ENCODE assay signal across 21 mouse cellular contexts in genomic region chr13:32601315-32601714, GRCm38 (mm10).
DNase-seq lines count a peak whose midpoint lies in the region; ATAC-seq lines count a peak whose summit lies in the region.
"Had no signal": no experiment of that assay in that cellular context is flagged by ENCODE, and none has a peak within 500 bp of the region (broad histone marks: within the 10 kb centered on the region; RNA-seq: fewer than 3 reads in every experiment).

No protein-coding gene starts in this region.

- no peak overlapping the region for H3K9ac ChIP-seq in embryonic facial prominence, embryonic 11.5 days (replicated peaks; ENCODE audit: low read length)
- no peak overlapping the region for H3K9ac ChIP-seq in limb, embryonic 15.5 days
- H3K9ac ChIP-seq: forebrain, embryonic 13.5 days; heart, embryonic 13.5 days; hindbrain, embryonic 12.5 days; liver, postnatal 0 days; neural tube, embryonic 12.5 days had no signal

- H3K4me3 ChIP-seq in embryonic facial prominence, embryonic 11.5 days (ENCODE audit: low read depth, low read length), result no peak overlapping the region
- no peak overlapping the region for H3K4me3 ChIP-seq in limb, embryonic 15.5 days
- H3K4me3 ChIP-seq: forebrain, embryonic 13.5 days; heart, embryonic 13.5 days; hindbrain, embryonic 12.5 days; neural tube, embryonic 12.5 days had no signal

- no peak overlapping the region for H3K4me2 ChIP-seq in embryonic facial prominence, embryonic 11.5 days (ENCODE audit: low read depth, low read length)
- H3K4me2 ChIP-seq in limb, embryonic 15.5 days, result no peak overlapping the region
- H3K4me2 ChIP-seq: forebrain, embryonic 13.5 days; heart, embryonic 13.5 days; hindbrain, embryonic 12.5 days; neural tube, embryonic 12.5 days had no signal

- H3K4me1 ChIP-seq in embryonic facial prominence, embryonic 11.5 days (ENCODE audit: control insufficient read depth, insufficient read depth, low read length), result no peaks in the 10 kb centered on the region
- peaks cover 8% of the 10 kb centered on the region for H3K4me1 ChIP-seq in limb, embryonic 15.5 days
- H3K4me1 ChIP-seq: forebrain, embryonic 13.5 days; heart, embryonic 13.5 days; hindbrain, embryonic 12.5 days; neural tube, embryonic 12.5 days had no signal

- H3K27ac ChIP-seq in embryonic facial prominence, embryonic 11.5 days (replicated peaks; ENCODE audit: low read depth, low read length), result no peak overlapping the region
- peak overlapping the region; percentile 80 for H3K27ac ChIP-seq in limb, embryonic 15.5 days
- H3K27ac ChIP-seq: forebrain, embryonic 13.5 days; heart, embryonic 13.5 days; hindbrain, embryonic 12.5 days; neural tube, embryonic 12.5 days had no signal

- H3K9me3 ChIP-seq in embryonic facial prominence, embryonic 11.5 days (replicated peaks; ENCODE audit: control insufficient read depth, low read length), result no peaks in the 10 kb centered on the region
- no peaks in the 10 kb centered on the region for H3K9me3 ChIP-seq in limb, embryonic 15.5 days
- H3K9me3 ChIP-seq: forebrain, embryonic 13.5 days; heart, embryonic 13.5 days; hindbrain, embryonic 12.5 days; neural tube, embryonic 12.5 days had no signal

- DNase-seq in heart, adult 8-10 months (ENCODE audit: low spot score), result peak; percentile 7
- DNase-seq in heart, postnatal 25 days (ENCODE audit: low spot score), result no peak
- peak; percentile 42 for DNase-seq in embryonic facial prominence, embryonic 11.5 days (ENCODE audit: low spot score)
- peak; percentile 38 to 59 for DNase-seq in gastrocnemius, adult 8-10 months (ENCODE audit: low spot score in 2 of 2)
- no peak for DNase-seq in spleen, postnatal 4 days (ENCODE audit: low spot score in 2 of 2)
- DNase-seq in kidney, postnatal 14 days, result no peak
- DNase-seq: adrenal gland, postnatal 14 days; B cell, adult 2 months; cerebellum, adult 8-10 months; layer of hippocampus, adult 9-11 months; liver; liver, postnatal 0 days; lung, postnatal 14 days; right cerebral cortex, postnatal 25 days; thymus, postnatal 36 days had no signal

- intact Hi-C loops in heart, postnatal 25 days (cut with DNase I), result loop anchor here (5.0 to 10.0 kb wide), 3 partner anchors 104 to 797 kb away; partner anchors contain the start of gene Foxc1

- ATAC-seq in embryonic facial prominence, embryonic 11.5 days (replicated peaks; ENCODE audit: insufficient number of reproducible peaks, low FRiP score, low TSS enrichment, low read depth), result no peak
- ATAC-seq in limb, embryonic 15.5 days (ENCODE audit: insufficient number of reproducible peaks, low FRiP score, low TSS enrichment, low read depth), result no peak
- ATAC-seq: forebrain, embryonic 13.5 days; inflammation-experienced regulatory T-cells, adult 6 months; liver, postnatal 0 days had no signal

- no peaks in the 10 kb centered on the region for H3K36me3 ChIP-seq in embryonic facial prominence, embryonic 11.5 days (replicated peaks; ENCODE audit: control insufficient read depth, insufficient read depth, low read depth, low read length)
- H3K36me3 ChIP-seq in limb, embryonic 15.5 days, result no peaks in the 10 kb centered on the region
- H3K36me3 ChIP-seq: heart, embryonic 13.5 days; hindbrain, embryonic 12.5 days; neural tube, embryonic 12.5 days had no signal

- WGBS in embryonic facial prominence, embryonic 11.5 days, result 61% methylated on average over 5 of the region's 5 CpGs
- WGBS in limb, embryonic 15.5 days, result 34% methylated on average over 5 of the region's 5 CpGs

- no peaks in the 10 kb centered on the region for H3K27me3 ChIP-seq in embryonic facial prominence, embryonic 11.5 days (ENCODE audit: control insufficient read depth, insufficient read depth, low read length)
- no peaks in the 10 kb centered on the region for H3K27me3 ChIP-seq in limb, embryonic 15.5 days
- H3K27me3 ChIP-seq: forebrain, embryonic 13.5 days; heart, embryonic 13.5 days; hindbrain, embryonic 12.5 days; neural tube, embryonic 12.5 days had no signal

Comparison
In these comparisons a context has a peak if more than half of its experiments do, and no peak if none do; other contexts are left out.
1. DNase-seq: peak in heart, adult 8-10 months (single experiment), embryonic facial prominence, embryonic 11.5 days (single experiment) and gastrocnemius, adult 8-10 months (2 of 2); none in heart, postnatal 25 days (single experiment), spleen, postnatal 4 days (0 of 2) and kidney, postnatal 14 days (single experiment).